Mouse (Mus musculus) G1E (cell line): Measurements from ENCODE around the gene Fam20c.

Experiments used
- CTCF ChIP-seq: IDR thresholded peaks from 2 replicates; pipeline ENCODE4 v1.5.1; 2012; ENCODE audit warnings: low read depth, low read length, inconsistent platforms, mixed read lengths
- GATA1 ChIP-seq: IDR thresholded peaks from 2 replicates; pipeline ENCODE4 v1.6.1; 2012; ENCODE audit warnings: borderline replicate concordance, low read length, inconsistent platforms, mixed read lengths

- TF ChIP-seq CTCF (0 out of 2 replicates have a peak, but pooled peaks have one; percentile 9), GATA1 (no peak)
Observed at GRCm38 (mm10) chr5:138857010-138857617, 102.8 kb downstream of the Fam20c start.
